Mouse (Mus musculus): ENCODE data around the gene Zc2hc1c.

The Zc2hc1c gene

GRCm38 (mm10) chr12:85339243-85339729 is 50.9 kb downstream of the Zc2hc1c start, which contains the start of gene Nek9:
TSS of gene Nek9 (minus strand) at chr12:85339362.
- DNase-seq (ENCODE audit: low read depth, low spot score) = peak; percentile 94

- no peak for DNase-seq (ENCODE audit: low read depth, low spot score)
Observed at GRCm38 (mm10) chr12:85339947-85340346, 51.6 kb downstream of the Zc2hc1c start.

DNA sequence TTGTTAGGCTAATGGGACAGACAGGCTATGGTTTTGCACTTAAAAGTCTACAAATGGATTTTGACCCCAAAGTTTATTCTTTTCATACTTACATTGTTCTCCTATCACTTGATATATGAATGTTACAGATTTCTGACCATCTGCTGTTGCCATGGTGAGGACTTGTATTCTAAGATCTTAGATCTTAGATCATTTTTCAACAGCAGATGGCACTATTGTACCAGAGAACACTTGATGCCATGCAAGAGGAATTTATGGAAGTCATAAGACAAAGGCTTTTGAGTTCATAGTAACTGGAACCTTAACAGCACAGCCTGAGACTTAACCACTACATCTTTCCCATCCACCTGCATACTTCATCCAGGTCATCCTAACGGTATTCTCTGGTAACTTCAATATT is 52.7 kb downstream of the Zc2hc1c start:
- DNase-seq (ENCODE audit: low read depth, low spot score) = peak; percentile 83

DNA sequence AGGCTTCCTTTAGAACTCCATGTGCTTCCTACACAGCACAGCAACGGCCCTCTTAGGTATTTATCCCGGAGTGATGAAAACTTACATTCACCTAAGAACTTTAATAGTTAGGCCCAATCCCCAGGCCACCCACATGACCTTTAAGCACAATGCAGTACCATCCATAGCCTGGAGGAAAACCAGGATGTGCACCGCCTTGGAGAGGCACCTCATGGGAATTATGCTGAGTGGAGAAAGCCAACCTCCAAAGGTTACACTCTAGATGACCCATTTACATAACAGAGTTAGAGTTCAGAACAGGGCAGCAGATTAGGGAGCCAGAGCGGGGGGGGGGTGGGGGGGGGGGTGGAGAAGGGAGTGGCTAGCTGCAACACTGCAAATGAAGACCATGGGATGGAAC is 53.9 kb downstream of the Zc2hc1c start:
- DNase-seq (ENCODE audit: low read depth, low spot score) = no peak

DNA sequence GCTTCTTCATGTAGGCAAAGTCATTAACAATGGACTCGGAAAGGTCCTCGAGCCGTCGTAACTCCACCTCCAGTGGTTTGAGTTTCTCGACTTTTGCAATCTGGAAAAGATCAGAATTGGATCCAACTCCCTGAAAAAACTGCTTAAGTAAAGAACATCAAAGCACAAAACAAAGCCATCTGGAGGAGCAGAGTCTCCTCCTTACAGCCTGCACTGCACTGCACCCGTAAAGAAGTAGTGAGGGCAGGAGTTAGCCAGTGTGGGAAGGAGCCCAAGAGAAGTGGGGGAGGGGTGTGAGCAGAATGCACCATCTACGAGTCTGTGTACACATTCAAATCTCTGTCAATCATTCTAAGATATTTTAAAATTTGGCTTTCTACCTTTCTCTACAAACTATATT is 55.9 kb downstream of the Zc2hc1c start:
- DNase-seq (ENCODE audit: low read depth, low spot score) = no peak

DNA sequence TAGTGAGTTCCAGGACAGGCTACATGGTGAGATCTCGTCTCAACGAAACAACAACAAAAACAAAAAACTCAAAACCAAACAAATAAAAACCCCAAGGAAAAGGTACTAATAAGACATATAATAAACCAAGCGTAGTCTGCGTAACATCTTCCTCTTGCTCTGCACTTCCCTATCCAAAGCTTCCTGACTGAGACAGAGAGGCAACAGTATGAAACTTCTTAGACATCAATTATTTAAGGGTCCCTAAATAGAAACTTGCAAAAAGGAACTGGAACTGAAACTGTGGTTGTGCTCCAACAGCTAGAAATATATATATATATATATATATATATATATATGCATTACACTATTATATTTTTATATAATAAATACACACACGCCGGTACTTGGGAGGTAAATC is 57.2 kb downstream of the Zc2hc1c start:
- no peak for DNase-seq (ENCODE audit: low read depth, low spot score)

- DNase-seq (ENCODE audit: low read depth, low spot score) = peak; percentile 63
Observed at GRCm38 (mm10) chr12:85346374-85346773, 58.0 kb downstream of the Zc2hc1c start.

GRCm38 (mm10) chr12:85347196-85347595 is 58.8 kb downstream of the Zc2hc1c start:
- DNase-seq (ENCODE audit: low read depth, low spot score) = no peak

- DNase-seq (ENCODE audit: low read depth, low spot score) = no peak
Observed at GRCm38 (mm10) chr12:85348338-85348737, 59.9 kb downstream of the Zc2hc1c start.
